Mouse (Mus musculus) lung, embryonic 15.5 days (tissue): ENCODE results near the gene Tspyl1. TPM values are rescaled to one million over a fixed set of nuclear protein-coding genes. Genes with fewer than 3 reads are reported as not detected.

ENCODE experiments used
- ATAC-seq: fragments of 200-750 bp; cut with Nextera tagmentation; 2 replicates; pipeline ENCODE4 v1.8.0; 2017; ENCODE audit warnings: moderate number of reproducible peaks, borderline replicate concordance; ENCODE audit not compliant: low FRiP score, low TSS enrichment; ENCODE audit errors: extremely low read depth
- H3K27ac ChIP-seq: fragments of 300-500 bp; sonication (generic); 2 replicates; pipeline ENCODE4 v1.5.1; 2015; ENCODE audit warnings: moderate library complexity, mild to moderate bottlenecking, inconsistent platforms
- H3K27me3 ChIP-seq: fragments of 300-500 bp; sonication (generic); 2 replicates; pipeline ENCODE4 v1.6.1; 2015; ENCODE audit warnings: inconsistent platforms
- H3K36me3 ChIP-seq: fragments of 300-500 bp; sonication (generic); 2 replicates; pipeline ENCODE4 v1.6.1; 2015; ENCODE audit warnings: inconsistent platforms
- H3K4me1 ChIP-seq: fragments of 300-500 bp; sonication (generic); 2 replicates; pipeline ENCODE4 v1.6.1; 2015; ENCODE audit warnings: inconsistent platforms
- H3K4me2 ChIP-seq: fragments of 300-500 bp; sonication (generic); 2 replicates; pipeline ENCODE4 v1.6.1; 2015; ENCODE audit warnings: inconsistent platforms, mild to moderate bottlenecking, moderate library complexity
- H3K4me3 ChIP-seq: fragments of 300-500 bp; sonication (generic); 2 replicates; pipeline ENCODE4 v1.5.1; 2015; ENCODE audit warnings: mild to moderate bottlenecking, inconsistent platforms
- H3K9ac ChIP-seq: fragments of 300-500 bp; sonication (generic); 2 replicates; pipeline ENCODE4 v1.6.1; 2015; ENCODE audit warnings: inconsistent platforms
- H3K9me3 ChIP-seq: fragments of 300-500 bp; sonication (generic); 2 replicates; pipeline ENCODE4 v1.6.1; 2016; ENCODE audit warnings: inconsistent platforms
- WGBS: fragments of 180-500 bp; shearing (Covaris S2); methylation state at CpG from one replicate; pipeline ENCODE4 v1.1.7; 2015; 5-methylcytosine and 5-hydroxymethylcytosine counted together
- polyA plus RNA-seq: library from polyadenylated mRNA; unstranded; fragments of >200 nt; fragmentation: Nextera tagmentation; extraction: Ambion mirVana; gene quantifications from 2 replicates; pipeline ENCODE4 v1.2.1, GENCODE M21; 2015

The Tspyl1 gene
- polyA plus RNA-seq, 1 experiment from 2014 or later: 67.6 TPM

DNA sequence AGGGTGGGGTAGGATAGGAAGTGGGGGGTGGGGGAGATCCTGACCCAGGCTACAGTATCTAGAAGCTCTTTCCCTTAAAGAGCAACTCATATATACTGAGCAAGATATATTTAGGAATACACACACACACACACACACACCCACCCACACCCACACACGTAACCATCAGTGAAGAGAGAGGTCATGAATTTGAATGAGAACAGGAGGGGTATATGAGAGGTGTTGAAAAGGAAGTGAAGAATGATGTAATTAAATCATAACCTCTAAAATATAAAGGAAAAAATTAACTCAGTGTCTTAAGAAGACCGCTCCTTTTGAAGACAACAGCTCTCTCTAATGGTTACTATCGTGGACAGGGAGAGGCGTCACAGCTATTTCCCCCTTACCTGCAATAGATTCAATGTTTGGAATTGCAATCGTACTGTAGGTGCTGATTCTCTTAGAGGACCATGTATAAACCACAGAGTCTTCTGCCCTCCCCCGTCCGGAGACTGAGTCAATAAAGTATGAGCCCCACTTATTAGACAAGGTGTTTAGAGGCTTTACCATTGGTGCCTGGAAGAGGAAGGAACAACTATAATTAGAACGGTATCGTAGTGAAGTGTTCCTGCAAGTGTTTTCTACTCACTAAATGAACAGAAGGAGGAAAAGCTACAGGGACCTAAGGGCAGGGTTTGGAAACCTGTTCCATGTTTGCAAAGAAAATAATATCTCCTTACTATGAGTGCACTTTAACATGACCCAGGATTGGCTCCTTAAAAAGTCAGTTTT is 28.1 kb downstream of the Tspyl1 start:
- no peak overlapping the region for H3K4me3 ChIP-seq
- no peak for ATAC-seq
- no peaks in the 10 kb centered on the region for H3K9me3 ChIP-seq
- no peak overlapping the region for H3K9ac ChIP-seq
- H3K27me3 ChIP-seq: no peaks in the 10 kb centered on the region
- no peaks in the 10 kb centered on the region for H3K4me1 ChIP-seq
- peaks cover 2% of the 10 kb centered on the region; the same call in 1 of the 2 replicates for H3K36me3 ChIP-seq
- WGBS: 78% methylated on average over 9 of the region's 9 CpGs
- H3K27ac ChIP-seq: no peak overlapping the region
- no peak overlapping the region for H3K4me2 ChIP-seq

DNA sequence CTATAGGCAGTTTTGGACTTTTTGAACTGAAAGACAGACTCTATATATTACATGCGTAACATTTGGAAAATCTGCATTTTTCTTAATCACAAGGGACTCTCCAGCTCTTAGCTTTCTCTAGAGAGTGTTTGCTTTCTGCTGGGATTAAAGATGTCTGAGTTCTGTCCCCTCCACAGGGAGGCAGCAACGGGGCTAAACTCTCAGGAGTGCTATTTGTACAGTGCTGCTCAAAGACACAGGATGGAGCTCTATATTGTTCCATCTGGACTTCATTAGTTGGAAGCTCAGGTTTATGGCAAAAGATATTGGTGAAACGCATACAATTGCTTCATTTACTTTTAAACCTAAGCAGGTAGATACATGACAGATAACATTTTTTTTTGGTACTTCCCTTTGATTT is 30.5 kb downstream of the Tspyl1 start:
- Histone ChIP-seq H3K4me3 (no peak overlapping the region), H3K27me3 (no peaks in the 10 kb centered on the region), H3K9me3 (no peaks in the 10 kb centered on the region), H3K9ac (no peak overlapping the region), H3K4me1 (no peaks in the 10 kb centered on the region), H3K36me3 (peaks cover 2% of the 10 kb centered on the region; the same call in 1 of the 2 replicates), H3K4me2 (no peak overlapping the region), H3K27ac (no peak overlapping the region)
- 67% methylated on average over 3 of the region's 3 CpGs for WGBS
- no peak for ATAC-seq

DNA sequence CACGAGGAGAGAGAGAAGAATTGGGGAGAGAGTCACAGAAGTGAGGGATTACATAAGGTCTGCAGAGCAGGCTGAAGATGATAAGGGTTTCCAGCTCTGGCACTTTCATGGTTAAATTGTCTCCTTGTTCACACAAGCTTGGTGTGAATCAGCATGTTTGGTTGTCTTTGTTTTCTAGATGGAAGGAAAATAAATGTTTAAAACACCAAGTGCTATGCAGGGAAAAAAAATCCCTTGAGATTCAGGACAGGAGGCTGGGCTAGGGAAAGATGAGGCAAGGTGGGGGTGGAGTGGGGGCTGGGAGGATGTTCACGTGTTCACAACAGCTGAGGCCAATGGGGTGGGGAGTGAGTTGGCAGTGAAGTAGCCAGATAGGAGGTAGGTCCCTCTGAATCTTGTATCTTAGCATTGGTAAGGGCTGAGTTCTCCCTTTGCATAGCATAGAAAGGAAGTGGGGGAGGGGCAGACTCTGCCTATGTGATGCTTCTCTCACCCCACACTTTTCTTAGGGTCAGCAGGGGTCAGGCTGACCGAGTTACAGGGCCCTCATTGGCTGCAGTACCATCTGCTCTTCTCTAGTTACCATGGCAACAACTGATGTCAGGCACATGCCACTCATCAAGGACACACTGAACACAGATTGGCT is 34.7 kb downstream of the Tspyl1 start:
- Histone ChIP-seq H3K4me2 (no peak overlapping the region), H3K9me3 (no peaks in the 10 kb centered on the region), H3K36me3 (no peaks in the 10 kb centered on the region), H3K4me1 (no peaks in the 10 kb centered on the region), H3K4me3 (no peak overlapping the region), H3K27me3 (no peaks in the 10 kb centered on the region), H3K27ac (no peak overlapping the region), H3K9ac (no peak overlapping the region)
- ATAC-seq: peak; percentile 27; the same call in 1 of the 2 replicates
- WGBS: 3% methylated on average over 3 of the region's 3 CpGs

DNA sequence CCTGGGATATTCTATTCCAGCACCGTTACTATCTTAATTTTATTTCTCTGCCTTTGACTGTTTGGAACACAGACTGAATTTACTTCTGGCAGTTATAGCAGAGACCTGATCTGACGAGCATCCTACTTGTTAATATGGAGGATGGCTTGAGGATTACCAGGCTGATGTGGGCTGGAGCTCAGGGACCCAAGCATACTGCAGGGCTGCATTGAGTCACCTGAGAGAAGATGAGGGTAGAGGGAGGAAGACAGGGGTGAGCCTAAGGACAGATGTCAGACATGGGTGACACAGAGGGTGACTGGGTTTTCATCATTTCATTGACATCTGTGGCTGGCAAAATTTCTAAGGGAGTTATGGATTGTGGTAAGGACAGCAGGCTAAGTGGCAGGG is 35.2 kb downstream of the Tspyl1 start:
- H3K36me3 ChIP-seq: no peaks in the 10 kb centered on the region
- no peak overlapping the region for H3K4me3 ChIP-seq
- H3K4me1 ChIP-seq: no peaks in the 10 kb centered on the region
- no peaks in the 10 kb centered on the region for H3K9me3 ChIP-seq
- no peaks in the 10 kb centered on the region for H3K27me3 ChIP-seq
- no peak overlapping the region for H3K9ac ChIP-seq
- H3K4me2 ChIP-seq: no peak overlapping the region
- H3K27ac ChIP-seq: no peak overlapping the region
- ATAC-seq: no peak
- WGBS: 31% methylated on average over 2 of the region's 2 CpGs

DNA sequence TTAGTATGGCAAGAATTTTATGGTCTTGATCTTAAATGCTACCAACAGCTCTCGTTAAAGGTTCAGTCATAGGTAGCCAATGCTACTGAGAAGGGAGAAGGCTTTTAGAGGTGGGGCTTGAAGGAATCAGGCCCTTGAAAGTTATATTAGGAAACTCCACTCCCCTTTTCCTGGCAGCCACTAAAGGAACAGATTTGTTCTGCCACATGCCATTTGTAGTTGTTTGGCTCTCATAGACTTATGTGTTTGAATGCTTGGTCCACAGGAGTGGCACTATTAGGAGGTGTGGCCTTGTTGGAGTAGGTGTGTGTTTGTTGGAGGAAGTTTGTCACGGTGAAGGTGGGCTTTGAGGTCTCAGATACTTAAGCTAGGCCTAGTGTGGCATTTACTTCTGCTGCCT is 38.8 kb downstream of the Tspyl1 start:
- ATAC-seq: no peak
- no peak overlapping the region for H3K27ac ChIP-seq

DNA sequence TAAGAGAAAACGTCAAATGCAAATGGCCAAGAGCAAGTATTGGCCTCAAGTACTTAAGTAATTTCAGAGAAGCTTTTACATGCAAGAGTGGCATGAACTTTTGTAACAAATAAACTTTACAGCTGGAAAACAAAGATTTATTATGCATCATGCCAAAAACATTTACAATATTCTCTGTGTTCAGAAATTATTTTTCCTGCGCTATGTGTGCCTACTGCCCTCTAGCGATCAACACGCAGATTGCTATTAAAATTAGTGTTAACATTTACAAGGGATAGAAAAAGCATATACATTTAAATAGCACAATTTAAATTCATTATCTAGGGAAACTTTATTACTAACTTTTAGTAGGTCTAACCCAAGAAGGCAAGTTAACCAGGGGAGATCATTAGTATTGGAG is 44.7 kb downstream of the Tspyl1 start:
- Histone ChIP-seq H3K27me3 (no peaks in the 10 kb centered on the region), H3K4me3 (no peak overlapping the region), H3K9me3 (no peaks in the 10 kb centered on the region), H3K27ac (no peak overlapping the region), H3K4me2 (no peak overlapping the region), H3K36me3 (no peaks in the 10 kb centered on the region), H3K4me1 (no peaks in the 10 kb centered on the region), H3K9ac (no peak overlapping the region)
- whole genome bisulfite sequencing: 17% methylated on average over 4 of the region's 4 CpGs
- no peak for ATAC-seq

More for the DNA sequence above, 38.8 kb downstream of the Tspyl1 start:
- no peak overlapping the region for H3K4me3 ChIP-seq
- 72% methylated on average over 2 of the region's 2 CpGs for WGBS
- no peak overlapping the region for H3K4me2 ChIP-seq
- no peaks in the 10 kb centered on the region for H3K27me3 ChIP-seq
- no peak overlapping the region for H3K9ac ChIP-seq
- H3K36me3 ChIP-seq: no peaks in the 10 kb centered on the region
- H3K4me1 ChIP-seq: no peaks in the 10 kb centered on the region
- H3K9me3 ChIP-seq: no peaks in the 10 kb centered on the region

DNA sequence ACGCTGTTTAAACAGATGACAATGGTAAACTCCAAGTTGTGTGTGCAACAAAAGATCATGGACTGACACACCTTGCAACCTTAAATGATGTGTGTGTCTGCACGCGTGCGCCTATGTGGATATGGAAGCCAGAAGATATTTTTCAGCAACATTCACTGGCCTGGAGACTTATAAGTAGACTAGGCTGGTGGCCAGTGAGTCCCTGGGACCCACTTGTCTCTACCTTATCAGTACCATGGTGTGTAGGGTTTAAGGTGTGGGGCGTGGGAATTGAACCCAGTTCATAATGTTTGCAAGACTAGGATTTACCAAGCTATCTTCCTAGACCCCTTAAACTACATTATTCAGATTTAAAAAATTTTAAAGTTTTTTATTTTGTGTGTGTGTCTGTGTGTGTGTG is 45.2 kb downstream of the Tspyl1 start:
- Histone ChIP-seq H3K9ac (no peak overlapping the region), H3K4me3 (no peak overlapping the region), H3K9me3 (no peaks in the 10 kb centered on the region), H3K36me3 (no peaks in the 10 kb centered on the region), H3K27me3 (no peaks in the 10 kb centered on the region), H3K4me1 (no peaks in the 10 kb centered on the region), H3K4me2 (no peak overlapping the region), H3K27ac (no peak overlapping the region)
- WGBS: 52% methylated on average over 5 of the region's 5 CpGs
- ATAC-seq: no peak

DNA sequence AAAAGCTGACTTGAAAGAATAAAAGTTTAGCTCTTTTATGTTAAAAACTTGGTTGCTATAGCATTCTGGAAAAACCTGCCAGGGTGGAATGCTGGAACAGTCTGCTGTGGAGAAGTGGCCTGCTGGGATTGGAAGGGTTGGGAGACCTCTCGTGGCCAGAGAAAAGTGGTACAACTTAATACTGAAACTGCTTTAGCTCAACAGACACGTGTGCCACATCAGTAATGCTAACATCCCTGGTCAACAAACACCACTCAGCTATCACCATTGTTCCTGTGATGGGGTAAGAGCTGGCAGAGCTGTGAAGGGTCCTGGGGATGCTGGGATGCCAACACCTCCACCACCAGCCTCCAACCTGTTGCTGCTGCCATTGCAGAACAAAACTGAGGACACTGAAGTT is 46.3 kb downstream of the Tspyl1 start:
- 4% methylated on average over 2 of the region's 2 CpGs for WGBS
- Histone ChIP-seq H3K36me3 (no peaks in the 10 kb centered on the region), H3K27me3 (no peaks in the 10 kb centered on the region), H3K4me2 (no peak overlapping the region), H3K9ac (no peak overlapping the region), H3K9me3 (no peaks in the 10 kb centered on the region), H3K4me3 (no peak overlapping the region), H3K27ac (no peak overlapping the region), H3K4me1 (no peaks in the 10 kb centered on the region)
- peak; percentile 69; the same call in 1 of the 2 replicates for ATAC-seq

Other genes with a start within 250 kb of the Tspyl1 start
- gene Trappc3l, start 244.6 kb upstream of the Tspyl1 start, polyA plus RNA-seq: not detected in 2 replicates
- not detected in 2 replicates for gene Calhm4, start 237.9 kb upstream of the Tspyl1 start, polyA plus RNA-seq
- gene Calhm5, start 185.7 kb upstream of the Tspyl1 start, polyA plus RNA-seq: 0.65 and 0.96 TPM in 2 replicates
- gene Calhm6, start 154.2 kb upstream of the Tspyl1 start, polyA plus RNA-seq: 1.2 and 1.7 TPM in 2 replicates
- 29.0 and 31.2 TPM in 2 replicates for gene Dse, start 74.5 kb upstream of the Tspyl1 start, polyA plus RNA-seq
- 8.7 and 9.2 TPM in 2 replicates for gene Tspyl4, start 15.3 kb downstream of the Tspyl1 start, polyA plus RNA-seq
- 0.19 and 0.22 TPM in 2 replicates for gene Col10a1, start 107.8 kb downstream of the Tspyl1 start, polyA plus RNA-seq
- 10.3 and 12.2 TPM in 2 replicates for gene Nt5dc1, start 136.4 kb downstream of the Tspyl1 start, polyA plus RNA-seq
- gene Frk, start 201.2 kb downstream of the Tspyl1 start, polyA plus RNA-seq: 9.9 and 10.2 TPM in 2 replicates